Mouse (Mus musculus): Measurements from ENCODE around the gene Tmem145.
A peak's percentile ranks its signal among the peaks of the same experiment; 100 is the strongest.

The Tmem145 gene

GRCm38 (mm10) chr7:25275555-25276298, 30.2 kb upstream of the Tmem145 start:
- DNase-seq (ENCODE audit: low spot score): no peak

- DNase-seq (ENCODE audit: low spot score): no peak
Observed at GRCm38 (mm10) chr7:25277405-25277804, 28.5 kb upstream of the Tmem145 start.

GRCm38 (mm10) chr7:25277998-25278340, 27.9 kb upstream of the Tmem145 start:
- DNase-seq (ENCODE audit: low spot score): no peak

GRCm38 (mm10) chr7:25278341-25279075, 27.4 kb upstream of the Tmem145 start:
- peak; percentile 92 for DNase-seq (ENCODE audit: low spot score)

GRCm38 (mm10) chr7:25279076-25279860, 26.6 kb upstream of the Tmem145 start:
- DNase-seq (ENCODE audit: low spot score): peak; percentile 87

- DNase-seq (ENCODE audit: low spot score): peak; percentile 72
Observed at GRCm38 (mm10) chr7:25279861-25280791, 25.8 kb upstream of the Tmem145 start.

GRCm38 (mm10) chr7:25281166-25281733, 24.7 kb upstream of the Tmem145 start:
- DNase-seq (ENCODE audit: low spot score): no peak

- peak; percentile 97 for DNase-seq (ENCODE audit: low spot score)
Observed at GRCm38 (mm10) chr7:25281734-25282601, 23.9 kb upstream of the Tmem145 start.

GRCm38 (mm10) chr7:25282731-25283211, 23.1 kb upstream of the Tmem145 start:
- DNase-seq (ENCODE audit: low spot score): peak; percentile 25

- peak; percentile 17 for DNase-seq (ENCODE audit: low spot score)
Observed at GRCm38 (mm10) chr7:25283637-25284036, 22.3 kb upstream of the Tmem145 start.

- no peak for DNase-seq (ENCODE audit: low spot score)
Observed at GRCm38 (mm10) chr7:25284171-25284570, 21.7 kb upstream of the Tmem145 start.

GRCm38 (mm10) chr7:25284766-25285165, 21.1 kb upstream of the Tmem145 start:
- DNase-seq (ENCODE audit: low spot score): no peak

GRCm38 (mm10) chr7:25285511-25286238, 20.2 kb upstream of the Tmem145 start:
- DNase-seq (ENCODE audit: low spot score): no peak

- DNase-seq (ENCODE audit: low spot score): no peak
Observed at GRCm38 (mm10) chr7:25286989-25287388, 18.9 kb upstream of the Tmem145 start.

- no peak for DNase-seq (ENCODE audit: low spot score)
Observed at GRCm38 (mm10) chr7:25288011-25288410, 17.9 kb upstream of the Tmem145 start.

- no peak for DNase-seq (ENCODE audit: low spot score)
Observed at GRCm38 (mm10) chr7:25288721-25289120, 17.2 kb upstream of the Tmem145 start.

GRCm38 (mm10) chr7:25289925-25290324, 16.0 kb upstream of the Tmem145 start:
- no peak for DNase-seq (ENCODE audit: low spot score)

- DNase-seq (ENCODE audit: low spot score): no peak
Observed at GRCm38 (mm10) chr7:25290463-25290862, 15.4 kb upstream of the Tmem145 start.

- no peak for DNase-seq (ENCODE audit: low spot score)
Observed at GRCm38 (mm10) chr7:25290911-25291310, 15.0 kb upstream of the Tmem145 start.
